Comparison of ENCODE assay signal across 8 mouse cellular contexts in the genomic region with DNA sequence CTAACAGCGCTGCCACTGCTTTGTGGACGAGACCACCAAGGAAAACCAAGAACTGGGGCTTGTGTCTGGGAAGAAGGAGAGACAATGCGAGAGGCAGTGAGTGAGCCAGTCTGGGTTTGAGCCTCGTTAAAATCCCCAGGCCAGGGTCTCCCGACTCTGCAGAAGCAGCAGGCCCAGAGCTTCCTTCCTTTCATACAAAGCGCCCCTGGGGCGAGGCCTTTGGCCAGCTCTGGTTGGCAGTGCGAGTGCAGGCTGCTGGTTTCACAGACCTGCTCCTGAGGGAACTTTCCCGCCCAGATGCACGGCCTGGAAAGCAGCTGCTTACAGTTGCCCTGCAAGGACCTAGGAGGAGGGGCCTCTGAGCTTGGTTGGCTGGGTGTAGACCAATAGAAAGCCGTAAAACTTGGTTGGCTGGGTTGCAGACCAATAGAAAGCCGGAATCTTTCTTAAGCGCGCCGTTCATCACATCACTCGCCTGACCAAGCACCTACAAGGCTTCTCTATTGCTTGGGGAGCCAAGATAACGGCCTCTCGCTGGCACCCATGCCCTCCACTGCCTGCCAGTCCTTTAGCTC. TPM values are rescaled to one million over a fixed set of nuclear protein-coding genes. Genes with fewer than 3 reads are reported as not detected.
DNase-seq lines count a peak whose midpoint lies in the region; ATAC-seq and TF ChIP-seq lines count a peak whose summit lies in the region.

No protein-coding gene starts in this region.

- H3K4me1 ChIP-seq in hindbrain, embryonic 14.5 days (replicated peaks; ENCODE audit: control insufficient read depth, insufficient read depth, low read length), result peaks cover 46% of the 10 kb centered on the region
- H3K4me1 ChIP-seq in lung, postnatal 0 days (ENCODE audit: insufficient read depth, low read depth, low read length), result no peaks in the 10 kb centered on the region

- H3K27ac ChIP-seq in hindbrain, embryonic 14.5 days, result peak overlapping the region; percentile 76
- no peak overlapping the region for H3K27ac ChIP-seq in lung, postnatal 0 days (ENCODE audit: low read length)

- no peak for TF ChIP-seq EP300 in lung, postnatal 0 days (IDR thresholded peaks at IDR 0.05)

- 2% methylated on average over 18 of the region's 18 CpGs for WGBS in hindbrain, embryonic 14.5 days
- WGBS in lung, postnatal 0 days, result 9% methylated on average over 18 of the region's 18 CpGs

- H3K36me3 ChIP-seq in hindbrain, embryonic 14.5 days (replicated peaks; ENCODE audit: control insufficient read depth, insufficient read depth), result no peaks in the 10 kb centered on the region
- no peaks in the 10 kb centered on the region for H3K36me3 ChIP-seq in lung, postnatal 0 days (ENCODE audit: insufficient read depth, low read length)

- no peaks in the 10 kb centered on the region for H3K27me3 ChIP-seq in hindbrain, embryonic 14.5 days (ENCODE audit: control insufficient read depth, insufficient read depth, low read length)
- no peaks in the 10 kb centered on the region for H3K27me3 ChIP-seq in lung, postnatal 0 days (replicated peaks; ENCODE audit: insufficient read depth, low read length)

- H3K9ac ChIP-seq in hindbrain, embryonic 14.5 days, result peak overlapping the region; percentile 45
- no peak overlapping the region for H3K9ac ChIP-seq in lung, postnatal 0 days (replicated peaks; ENCODE audit: low read depth)

- ATAC-seq in hindbrain, embryonic 14.5 days (ENCODE audit: low FRiP score), result peak; percentile 90
- peak; percentile 98 for ATAC-seq in lung, postnatal 0 days

- H3K4me3 ChIP-seq in hindbrain, embryonic 14.5 days (replicated peaks; ENCODE audit: low read length), result peak overlapping the region; percentile 18
- no peak overlapping the region for H3K4me3 ChIP-seq in lung, postnatal 0 days (ENCODE audit: low read depth, low read length)

- H3K4me2 ChIP-seq in hindbrain, embryonic 14.5 days (replicated peaks), result peak overlapping the region; percentile 51
- H3K4me2 ChIP-seq in lung, postnatal 0 days (replicated peaks; ENCODE audit: low read depth, low read length), result peak overlapping the region; percentile 30; the same call in 1 of the 2 replicates

- no peaks in the 10 kb centered on the region for H3K9me3 ChIP-seq in hindbrain, embryonic 14.5 days (ENCODE audit: control insufficient read depth, low read length)
- H3K9me3 ChIP-seq in lung, postnatal 0 days (ENCODE audit: low read length), result no peaks in the 10 kb centered on the region

- DNase-seq in T-cell, adult 2 months (ENCODE audit: low spot score), result peak; percentile 38
- DNase-seq in cerebellum, postnatal 36 days, result peak; percentile 53 to 63
- peak; percentile 63 to 82 for DNase-seq in frontal cortex, postnatal 36 days (ENCODE audit: low spot score in 2 of 2)
- peak; percentile 88 for DNase-seq in hindbrain, embryonic 14.5 days (ENCODE audit: low spot score)
- DNase-seq in layer of hippocampus, postnatal 14 days (ENCODE audit: low spot score in 2 of 2), result peak; percentile 71 to 85
- DNase-seq in lung, postnatal 0 days (ENCODE audit: low spot score), result peak; percentile 94
- peak; percentile 86 for DNase-seq in retina, adult 2 months (ENCODE audit: low read depth, low spot score)
- DNase-seq in thymus, postnatal 14 days, result peak; percentile 73

- TF ChIP-seq CTCF in lung, postnatal 0 days (IDR thresholded peaks at IDR 0.05), result no peak

RNA-seq across cellular contexts. Expression of a gene that starts 11.7 kb away (rescaled TPM):
- polyA plus RNA-seq in hindbrain, embryonic 14.5 days (2014; fragmentation: Nextera tagmentation; extraction: Ambion mirVana), result 24.0 and 30.8 TPM in 2 replicates
- 1 to 10 TPM in 1 of 2 experiments, under 1 TPM in 1; 0.69 to 1.2 TPM for total RNA-seq in layer of hippocampus, postnatal 14 days (2021)
- 0.18 TPM in 1 of 2 replicates, not detected in the other for polyA plus RNA-seq in lung, postnatal 0 days (2015; fragmentation: Nextera tagmentation; extraction: Ambion mirVana)

RNA-seq across cellular contexts. Expression of a gene that starts 28.8 kb away (rescaled TPM):
- 54.9 and 58.0 TPM in 2 replicates for polyA plus RNA-seq in hindbrain, embryonic 14.5 days (2014; fragmentation: Nextera tagmentation; extraction: Ambion mirVana)
- total RNA-seq in layer of hippocampus, postnatal 14 days (2021), result 10 to 100 TPM; 19.1 to 22.3 TPM
- polyA plus RNA-seq in lung, postnatal 0 days (2015; fragmentation: Nextera tagmentation; extraction: Ambion mirVana), result 30.3 and 36.7 TPM in 2 replicates

Comparison
In these comparisons a context has a peak if more than half of its experiments do, and no peak if none do; other contexts are left out.
1. DNase-seq: peak in every context shown above with its lines; median percentile 94 in lung, postnatal 0 days; 88 in hindbrain, embryonic 14.5 days; 86 in retina, adult 2 months; 78 in layer of hippocampus, postnatal 14 days; 73 in thymus, postnatal 14 days; 72 in frontal cortex, postnatal 36 days; 58 in cerebellum, postnatal 36 days; 38 in T-cell, adult 2 months.
2. RNA of a gene that starts 11.7 kb away (polyA plus RNA-seq): 24.0 to 30.8 TPM in hindbrain, embryonic 14.5 days; 0.18 TPM in lung, postnatal 0 days; every median in the first group is over 10 times any median in the second.